Mouse (Mus musculus): ENCODE measurements at regions not wholly inside any gene's neighbourhood (a gene's known extent, or its start where the extent isn't known, plus 50 kb on each side); places are given as distances from the start of the nearest gene placed in this dataset.
"Not testable (repeated sequence)": the region's sequence is repeated elsewhere in the genome, so short reads cannot be mapped to it uniquely, and the experiment has no call there.

DNA sequence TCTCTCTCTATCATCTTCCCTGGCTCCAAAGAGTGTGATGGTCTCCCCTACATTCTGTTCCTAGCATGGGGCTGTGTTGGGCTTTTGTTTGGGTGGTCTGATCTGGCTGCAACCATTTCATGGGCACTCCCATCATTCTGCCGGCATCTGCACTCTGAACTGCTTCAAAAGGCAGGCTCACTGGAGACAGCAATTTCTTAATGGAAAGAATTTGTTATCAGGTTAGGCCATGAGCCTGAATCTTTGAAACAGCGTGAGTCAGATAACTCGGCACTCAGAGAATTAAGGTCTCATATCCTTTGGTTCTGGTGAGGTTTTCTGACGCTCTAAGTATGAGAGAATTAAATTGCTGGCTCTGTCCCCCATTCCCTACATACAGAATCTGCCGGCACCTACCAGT, 519.8 kb upstream of the Arid1b start:
- no peak for DNase-seq (ENCODE audit: low read depth, low spot score)
- H3K27me3 ChIP-seq (ENCODE audit: control insufficient read depth, insufficient read depth, low read length, poor library complexity, severe bottlenecking): no peaks in the 10 kb centered on the region
- H3K36me3 ChIP-seq (ENCODE audit: control insufficient read depth, insufficient read depth, low read length, poor library complexity, severe bottlenecking): no peaks in the 10 kb centered on the region

DNA sequence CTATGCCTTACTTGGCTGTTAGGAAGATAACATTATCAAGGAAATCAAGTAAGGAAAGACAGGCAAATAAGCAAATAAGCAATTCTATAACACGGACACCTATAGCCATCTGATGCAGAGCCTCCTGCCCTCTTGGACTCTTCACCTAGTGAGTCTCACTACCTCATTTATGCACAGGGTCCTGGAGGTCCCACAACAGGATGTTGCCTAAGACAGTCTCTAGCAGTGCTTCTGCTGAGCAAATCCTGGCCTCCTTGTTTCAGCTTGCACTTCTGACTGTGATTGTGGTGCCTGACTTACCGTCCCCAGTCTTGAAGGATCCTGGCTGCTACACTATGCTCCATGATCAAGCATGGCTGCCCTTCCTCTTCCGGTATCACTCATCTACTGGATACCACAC, 518.5 kb upstream of the Arid1b start:
- Histone ChIP-seq H3K36me3 (ENCODE audit: control insufficient read depth, insufficient read depth, low read length, poor library complexity, severe bottlenecking) (no peaks in the 10 kb centered on the region), H3K27me3 (ENCODE audit: control insufficient read depth, insufficient read depth, low read length, poor library complexity, severe bottlenecking) (no peaks in the 10 kb centered on the region)
- peak; percentile 32 for DNase-seq (ENCODE audit: low read depth, low spot score)

DNA sequence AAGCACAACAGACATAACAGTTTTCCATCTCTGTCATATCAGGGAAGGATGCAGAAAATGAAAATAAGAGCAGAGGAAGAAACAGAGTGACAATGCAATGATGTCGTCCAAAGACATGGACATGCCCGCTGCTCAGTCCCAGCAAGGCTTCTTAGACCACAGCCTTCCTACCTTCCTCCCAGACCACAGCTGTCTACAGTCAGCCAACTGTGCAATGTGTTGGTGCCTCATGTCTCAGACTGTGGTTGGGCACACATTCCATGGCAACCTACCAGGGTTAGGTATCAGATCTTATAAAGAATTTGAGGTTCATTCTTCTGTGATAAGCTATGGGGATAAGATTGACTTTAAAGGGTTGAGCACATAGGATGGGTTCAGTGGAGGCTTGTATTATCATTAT, 499.7 kb upstream of the Arid1b start:
- no peaks in the 10 kb centered on the region for H3K27me3 ChIP-seq (ENCODE audit: control insufficient read depth, insufficient read depth, low read length, poor library complexity, severe bottlenecking)
- no peak for DNase-seq (ENCODE audit: low read depth, low spot score)
- no peaks in the 10 kb centered on the region for H3K36me3 ChIP-seq (ENCODE audit: control insufficient read depth, insufficient read depth, low read length, poor library complexity, severe bottlenecking)

DNA sequence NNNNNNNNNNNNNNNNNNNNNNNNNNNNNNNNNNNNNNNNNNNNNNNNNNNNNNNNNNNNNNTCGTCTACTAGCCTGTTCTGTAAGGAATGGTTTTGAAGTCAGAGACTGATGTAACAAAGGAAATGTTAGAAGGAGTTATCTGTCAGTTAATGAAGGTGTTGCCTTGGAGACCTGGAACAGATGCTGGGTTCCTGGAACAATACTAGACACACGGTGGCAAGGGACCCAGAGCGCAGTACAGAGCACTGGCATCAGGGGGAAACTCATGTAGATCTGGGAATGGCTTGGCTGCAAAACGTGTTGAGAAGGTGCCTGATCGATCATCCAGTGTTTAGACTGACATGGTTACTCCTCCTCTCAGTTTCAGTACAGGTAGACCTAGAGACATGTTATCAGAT, 493.6 kb upstream of the Arid1b start:
- no peak for DNase-seq (ENCODE audit: low read depth, low spot score)
- no peaks in the 10 kb centered on the region for H3K36me3 ChIP-seq (ENCODE audit: control insufficient read depth, insufficient read depth, low read length, poor library complexity, severe bottlenecking)
- H3K27me3 ChIP-seq (ENCODE audit: control insufficient read depth, insufficient read depth, low read length, poor library complexity, severe bottlenecking): no peaks in the 10 kb centered on the region

DNA sequence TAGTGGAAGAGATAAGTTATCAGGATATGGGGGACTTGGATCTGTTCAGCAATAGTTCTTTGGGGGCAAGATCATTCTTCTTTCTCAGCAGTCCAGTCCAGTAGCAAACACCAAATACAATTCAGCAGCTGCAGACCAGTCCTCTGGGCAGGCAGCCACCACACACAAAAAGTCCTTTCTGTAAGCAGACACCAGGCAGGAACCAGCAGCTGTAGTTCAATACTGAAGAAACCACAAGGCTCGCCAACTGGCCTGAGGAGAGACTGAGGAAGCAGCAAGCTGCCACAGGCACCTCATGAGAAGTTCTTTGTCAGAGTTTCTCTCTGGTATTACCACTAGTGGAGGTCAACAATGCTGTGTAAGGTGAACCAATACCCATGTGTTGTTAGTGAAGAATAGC, 493.1 kb upstream of the Arid1b start:
- Histone ChIP-seq H3K27me3 (ENCODE audit: control insufficient read depth, insufficient read depth, low read length, poor library complexity, severe bottlenecking) (no peaks in the 10 kb centered on the region), H3K36me3 (ENCODE audit: control insufficient read depth, insufficient read depth, low read length, poor library complexity, severe bottlenecking) (no peaks in the 10 kb centered on the region)
- no peak for DNase-seq (ENCODE audit: low read depth, low spot score)

DNA sequence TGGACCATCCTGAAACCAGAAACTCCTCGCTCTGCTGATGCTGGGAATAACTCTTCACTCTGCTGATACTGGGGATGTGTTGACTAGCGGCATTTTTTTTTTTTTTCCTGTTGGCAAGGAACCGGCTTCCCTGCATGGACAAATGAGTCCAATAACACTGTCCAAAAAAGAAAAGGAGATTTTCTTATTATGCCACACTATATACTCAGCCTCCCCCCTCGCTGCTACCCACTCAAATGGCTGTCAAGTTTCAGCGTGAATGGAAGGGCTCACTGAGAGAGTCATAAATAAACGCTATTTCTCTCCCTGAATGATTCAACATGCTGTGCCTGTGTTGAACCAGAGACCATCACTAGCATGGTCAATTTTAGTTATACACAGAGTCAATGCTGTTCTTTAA, 489.2 kb upstream of the Arid1b start:
- DNase-seq (ENCODE audit: low read depth, low spot score): no peak
- Histone ChIP-seq H3K27me3 (ENCODE audit: control insufficient read depth, insufficient read depth, low read length, poor library complexity, severe bottlenecking) (no peaks in the 10 kb centered on the region), H3K36me3 (ENCODE audit: control insufficient read depth, insufficient read depth, low read length, poor library complexity, severe bottlenecking) (no peaks in the 10 kb centered on the region)

DNA sequence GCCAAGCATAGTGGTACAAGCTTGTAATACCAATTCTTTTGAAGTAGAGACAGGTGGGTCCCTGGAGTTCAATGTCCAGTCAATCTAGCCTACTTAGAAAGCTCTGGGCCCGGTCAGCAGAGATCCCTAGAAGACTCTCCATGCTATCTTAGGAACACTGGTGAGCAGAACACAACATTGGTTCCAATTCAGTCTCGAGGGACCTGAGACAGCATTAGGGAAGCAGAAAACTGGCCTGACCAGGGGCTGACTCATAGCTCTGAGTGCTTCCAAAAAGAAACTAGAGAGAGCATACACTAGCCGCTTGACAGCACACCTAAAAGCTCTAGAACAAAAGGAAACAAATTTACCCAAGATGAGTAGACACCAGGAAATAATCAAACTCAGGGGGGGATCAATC, 484.6 kb upstream of the Arid1b start:
- no peak for DNase-seq (ENCODE audit: low read depth, low spot score)
- no peaks in the 10 kb centered on the region for H3K36me3 ChIP-seq (ENCODE audit: control insufficient read depth, insufficient read depth, low read length, poor library complexity, severe bottlenecking)
- H3K27me3 ChIP-seq (ENCODE audit: control insufficient read depth, insufficient read depth, low read length, poor library complexity, severe bottlenecking): no peaks in the 10 kb centered on the region

DNA sequence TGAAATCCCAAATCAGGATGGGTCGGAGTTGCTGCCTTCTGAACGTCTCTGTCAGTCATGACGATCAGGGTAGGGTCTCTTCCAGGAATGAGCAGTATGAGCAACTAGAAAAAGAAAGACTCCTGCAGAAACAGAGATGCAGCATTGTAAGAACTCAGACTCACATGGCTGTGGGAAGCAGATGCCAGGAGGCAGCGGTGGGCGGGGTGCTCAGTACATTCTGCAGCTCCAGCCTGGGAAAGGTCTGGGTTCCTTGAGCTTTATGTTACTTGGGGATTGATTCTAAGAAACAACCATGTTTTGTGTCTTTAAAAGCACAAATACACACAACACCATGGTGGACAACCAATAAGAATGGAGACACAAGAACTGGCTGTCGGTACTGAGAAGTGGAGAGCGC, 478.0 kb upstream of the Arid1b start:
- no peak for DNase-seq (ENCODE audit: low read depth, low spot score)
- no peaks in the 10 kb centered on the region for H3K27me3 ChIP-seq (ENCODE audit: control insufficient read depth, insufficient read depth, low read length, poor library complexity, severe bottlenecking)
- no peaks in the 10 kb centered on the region for H3K36me3 ChIP-seq (ENCODE audit: control insufficient read depth, insufficient read depth, low read length, poor library complexity, severe bottlenecking)

DNA sequence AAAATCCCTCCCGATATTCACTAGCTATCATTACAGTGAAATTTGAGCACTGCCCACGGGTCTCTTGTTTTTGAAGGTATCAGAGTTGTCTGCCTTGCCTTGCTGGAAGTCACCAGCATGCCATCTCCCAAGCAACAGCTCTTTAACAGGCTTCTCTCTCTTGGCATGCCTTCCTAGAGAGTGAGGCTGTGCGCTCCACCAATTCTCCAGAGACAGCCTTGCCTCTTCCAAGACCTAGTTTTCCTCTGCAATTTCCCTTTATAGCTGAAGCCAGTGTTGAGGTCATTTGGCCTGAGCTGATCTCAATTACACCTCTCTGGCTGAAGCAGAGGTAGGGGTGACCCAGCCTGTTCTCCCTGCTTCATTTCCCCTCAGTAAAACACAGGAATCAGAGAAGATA, 477.3 kb upstream of the Arid1b start:
- no peak for DNase-seq (ENCODE audit: low read depth, low spot score)
- Histone ChIP-seq H3K27me3 (ENCODE audit: control insufficient read depth, insufficient read depth, low read length, poor library complexity, severe bottlenecking) (no peaks in the 10 kb centered on the region), H3K36me3 (ENCODE audit: control insufficient read depth, insufficient read depth, low read length, poor library complexity, severe bottlenecking) (no peaks in the 10 kb centered on the region)

DNA sequence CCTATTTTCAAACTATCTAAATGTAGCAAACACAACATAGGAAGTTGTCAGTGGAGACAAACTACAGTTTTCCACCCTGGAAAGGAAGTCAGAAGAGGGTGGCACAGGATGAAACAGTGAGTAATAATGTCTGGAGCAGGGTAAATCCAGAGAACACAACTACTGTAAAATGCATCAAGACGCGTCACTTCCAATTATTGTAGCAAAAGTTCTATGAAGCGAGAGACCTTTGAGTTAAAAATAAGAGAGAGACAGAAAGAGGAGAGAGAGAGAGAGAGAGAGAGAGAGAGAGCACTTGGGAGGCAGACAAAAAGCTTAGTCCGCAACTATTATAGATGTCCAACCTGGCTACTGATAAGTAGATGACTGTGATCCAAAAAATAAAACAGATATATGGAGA, 473.1 kb upstream of the Arid1b start:
- Histone ChIP-seq H3K27me3 (ENCODE audit: control insufficient read depth, insufficient read depth, low read length, poor library complexity, severe bottlenecking) (no peaks in the 10 kb centered on the region), H3K36me3 (ENCODE audit: control insufficient read depth, insufficient read depth, low read length, poor library complexity, severe bottlenecking) (no peaks in the 10 kb centered on the region)
- no peak for DNase-seq (ENCODE audit: low read depth, low spot score)

DNA sequence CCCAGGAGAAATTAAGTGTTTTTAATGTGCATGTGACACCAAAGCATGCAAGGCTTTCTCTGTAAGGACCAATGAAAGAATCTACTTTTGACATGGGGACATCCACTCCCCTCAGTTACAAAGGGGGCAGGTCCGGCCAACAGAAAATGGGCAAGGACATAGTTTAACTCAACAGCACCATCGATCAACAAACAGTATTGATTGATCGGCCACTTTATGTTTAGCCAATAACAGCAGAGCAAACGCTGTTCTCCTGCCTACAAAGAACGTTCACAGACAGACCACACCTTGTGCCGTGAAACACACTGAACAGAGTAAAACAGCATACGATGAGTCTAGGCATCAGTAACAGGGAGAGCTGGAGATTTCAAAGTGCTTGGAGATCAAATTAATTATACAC, 467.7 kb upstream of the Arid1b start:
- DNase-seq (ENCODE audit: low read depth, low spot score): no peak
- Histone ChIP-seq H3K27me3 (ENCODE audit: control insufficient read depth, insufficient read depth, low read length, poor library complexity, severe bottlenecking) (no peaks in the 10 kb centered on the region), H3K36me3 (ENCODE audit: control insufficient read depth, insufficient read depth, low read length, poor library complexity, severe bottlenecking) (no peaks in the 10 kb centered on the region)

DNA sequence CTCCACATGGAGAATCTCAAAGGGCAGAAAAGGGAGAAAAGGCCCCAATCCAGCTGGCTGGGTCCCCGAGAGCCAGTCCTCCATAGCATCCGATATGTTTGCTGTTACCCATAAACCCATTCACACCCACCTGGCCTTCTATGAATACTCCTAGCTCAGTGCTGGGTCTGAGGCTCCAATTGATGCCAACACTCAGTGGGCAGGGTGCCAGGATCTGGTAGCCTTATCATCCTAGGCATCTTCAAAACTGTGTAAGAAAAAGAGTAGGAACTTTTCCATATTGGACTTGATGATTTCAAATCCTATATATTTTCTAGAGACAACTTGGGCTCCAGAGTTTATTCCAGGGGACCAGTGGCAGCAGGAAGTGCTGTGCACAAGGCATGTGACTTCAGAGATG, 462.0 kb upstream of the Arid1b start:
- no peak for DNase-seq (ENCODE audit: low read depth, low spot score)
- H3K36me3 ChIP-seq (ENCODE audit: control insufficient read depth, insufficient read depth, low read length, poor library complexity, severe bottlenecking): no peaks in the 10 kb centered on the region
- H3K27me3 ChIP-seq (ENCODE audit: control insufficient read depth, insufficient read depth, low read length, poor library complexity, severe bottlenecking): no peaks in the 10 kb centered on the region

DNA sequence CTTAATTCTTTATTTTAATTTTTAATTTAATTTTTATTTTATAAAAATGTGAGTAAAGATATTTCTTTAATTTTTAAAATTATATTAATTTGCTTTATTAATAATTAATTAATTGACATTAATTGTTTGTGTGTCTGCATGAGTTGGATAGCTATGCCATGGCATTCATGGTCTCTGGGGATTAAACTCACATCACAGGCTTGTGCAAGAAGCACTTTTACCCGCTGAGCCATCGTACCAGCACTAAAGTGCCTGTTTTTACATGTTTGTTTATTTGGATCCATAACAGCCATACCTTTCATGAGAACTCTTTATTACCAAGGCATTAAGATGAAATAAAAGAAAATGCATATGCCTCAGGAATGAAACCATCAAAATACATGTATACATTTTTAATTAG, 453.7 kb upstream of the Arid1b start:
- no peaks in the 10 kb centered on the region for H3K27me3 ChIP-seq (ENCODE audit: control insufficient read depth, insufficient read depth, low read length, poor library complexity, severe bottlenecking)
- no peaks in the 10 kb centered on the region for H3K36me3 ChIP-seq (ENCODE audit: control insufficient read depth, insufficient read depth, low read length, poor library complexity, severe bottlenecking)
- DNase-seq (ENCODE audit: low read depth, low spot score): no peak

DNA sequence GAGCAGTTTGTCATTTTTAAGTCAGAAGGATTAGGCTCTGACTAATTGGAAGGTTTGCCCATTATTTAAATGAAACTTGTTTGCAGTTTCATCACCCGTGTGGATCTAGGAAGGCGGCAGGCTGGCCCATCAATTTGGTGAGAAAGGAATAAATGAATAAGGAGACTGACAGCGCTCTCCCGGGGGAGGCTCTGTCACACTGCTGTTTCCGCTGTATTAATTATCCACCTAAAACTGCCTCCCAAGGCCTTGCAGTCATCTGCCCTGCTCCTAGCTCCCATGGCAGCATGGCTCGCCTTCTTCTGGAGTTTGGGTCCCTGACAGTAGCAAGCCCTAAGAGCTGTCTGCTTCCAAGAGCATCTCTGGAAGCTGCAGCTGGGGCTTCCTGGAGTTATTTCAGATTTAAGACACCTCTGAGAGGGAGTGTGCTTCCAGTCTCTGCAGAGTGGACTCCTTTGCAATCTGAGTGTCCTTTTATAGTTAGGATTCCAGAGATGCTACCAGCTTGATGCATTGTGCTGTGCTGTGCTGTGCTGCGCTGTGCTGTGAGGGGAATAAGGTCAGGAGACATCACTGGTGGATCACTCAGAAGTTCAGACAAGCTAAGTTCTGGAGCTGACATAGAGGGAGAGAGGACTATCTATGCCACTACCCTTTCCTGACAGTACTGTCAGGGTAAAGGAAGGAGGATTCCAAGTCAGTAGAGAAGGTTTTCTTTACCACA, 452.9 kb upstream of the Arid1b start:
- DNase-seq (ENCODE audit: low read depth, low spot score): no peak
- Histone ChIP-seq H3K36me3 (ENCODE audit: control insufficient read depth, insufficient read depth, low read length, poor library complexity, severe bottlenecking) (no peaks in the 10 kb centered on the region), H3K27me3 (ENCODE audit: control insufficient read depth, insufficient read depth, low read length, poor library complexity, severe bottlenecking) (no peaks in the 10 kb centered on the region)

DNA sequence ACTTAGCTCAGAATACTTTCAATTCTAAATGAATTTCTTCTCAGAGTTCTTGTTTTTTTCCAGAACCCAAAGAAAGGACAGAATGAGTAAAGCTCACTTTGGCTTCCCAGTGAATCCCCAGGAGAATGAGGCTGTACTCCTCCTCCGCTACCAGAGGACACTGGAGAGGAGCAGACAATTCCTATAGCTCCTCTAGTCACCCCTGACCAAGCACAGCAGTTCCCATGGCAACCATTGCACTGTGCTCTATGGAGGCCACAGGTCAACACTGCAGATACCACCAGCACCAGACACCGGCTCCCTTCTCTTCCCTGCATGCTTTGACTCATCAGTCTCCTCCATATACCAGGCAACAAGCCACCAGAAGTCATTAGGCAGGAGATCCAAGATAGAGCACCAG, 447.6 kb upstream of the Arid1b start:
- no peaks in the 10 kb centered on the region for H3K27me3 ChIP-seq (ENCODE audit: control insufficient read depth, insufficient read depth, low read length, poor library complexity, severe bottlenecking)
- no peaks in the 10 kb centered on the region for H3K36me3 ChIP-seq (ENCODE audit: control insufficient read depth, insufficient read depth, low read length, poor library complexity, severe bottlenecking)
- DNase-seq (ENCODE audit: low read depth, low spot score): no peak

DNA sequence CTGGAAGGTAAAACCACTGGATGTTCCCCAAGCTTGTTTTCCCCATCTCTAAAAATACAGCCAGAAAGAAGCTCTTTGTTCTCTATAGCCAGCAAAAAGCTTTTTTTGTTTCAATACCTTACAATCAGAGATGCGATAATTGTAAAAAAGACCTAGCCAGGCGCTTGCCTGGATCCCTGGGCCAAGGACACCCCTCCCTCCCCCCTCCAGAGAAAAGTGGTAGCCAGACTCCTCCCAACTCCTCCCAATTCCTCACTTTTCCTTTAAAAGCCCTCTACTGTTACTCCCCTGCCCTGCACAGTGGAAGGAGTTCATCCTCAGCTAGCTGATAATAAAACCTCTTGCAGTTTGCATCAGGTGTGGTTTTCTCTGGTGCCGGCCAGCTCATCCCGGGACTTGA, 441.1 kb upstream of the Arid1b start:
- not testable (repeated sequence) for H3K36me3 ChIP-seq (ENCODE audit: control insufficient read depth, insufficient read depth, low read length, poor library complexity, severe bottlenecking); DNase-seq (ENCODE audit: low read depth, low spot score); H3K27me3 ChIP-seq (ENCODE audit: control insufficient read depth, insufficient read depth, low read length, poor library complexity, severe bottlenecking)
